ENCODE assay signal across 8 mouse cellular contexts in the genomic region with DNA sequence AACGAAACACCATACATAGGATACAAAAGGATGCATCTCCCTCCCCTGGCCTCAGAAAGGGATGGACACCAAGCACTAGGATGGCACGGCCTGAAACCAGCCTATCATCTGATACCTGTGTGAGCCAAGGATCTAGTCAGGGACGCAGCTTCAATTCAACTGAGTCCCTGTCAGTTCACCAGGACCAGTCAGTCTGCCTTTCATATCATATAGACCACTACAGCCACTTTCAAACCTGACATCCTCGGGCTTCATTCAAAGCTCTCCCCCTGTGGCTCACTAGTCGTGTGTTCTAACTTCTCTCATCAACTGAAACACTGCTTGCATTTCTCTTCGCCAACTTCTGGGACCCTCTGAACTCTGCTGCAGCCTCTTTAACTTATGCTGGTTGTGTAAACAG. TPM values are rescaled to one million over a fixed set of nuclear protein-coding genes. Genes with fewer than 3 reads are reported as not detected.
DNase-seq lines count a peak whose midpoint lies in the region; ATAC-seq and TF ChIP-seq lines count a peak whose summit lies in the region.

No protein-coding gene starts in this region.

- peaks cover 49% of the 10 kb centered on the region for H3K79me2 ChIP-seq in myocyte (ENCODE audit: control insufficient read depth, insufficient read depth)

- peak overlapping the region; percentile 11; the same call in 1 of the 2 replicates for H3K9ac ChIP-seq in kidney, embryonic 15.5 days
- H3K9ac ChIP-seq in embryonic facial prominence, embryonic 14.5 days (ENCODE audit: low read depth, low read length): peak overlapping the region; percentile 52
- H3K9ac ChIP-seq in intestine, embryonic 14.5 days (ENCODE audit: low read length): peak overlapping the region; percentile 97

- TF ChIP-seq POLR2A in myocyte (IDR thresholded peaks at IDR 0.05; ENCODE audit: insufficient read length, low read depth): no peak

- H3K36me3 ChIP-seq in kidney, embryonic 15.5 days: peaks cover 27% of the 10 kb centered on the region
- peaks cover 18% of the 10 kb centered on the region for H3K36me3 ChIP-seq in embryonic facial prominence, embryonic 14.5 days (ENCODE audit: control insufficient read depth, insufficient read depth, low read length)
- H3K36me3 ChIP-seq in intestine, embryonic 14.5 days (ENCODE audit: control insufficient read depth, insufficient read depth, low read length): peaks cover 23% of the 10 kb centered on the region
- no peaks in the 10 kb centered on the region for H3K36me3 ChIP-seq in myocyte (ENCODE audit: control insufficient read depth, insufficient read depth)

- no peak for DNase-seq in kidney, postnatal 10 days
- no peak for DNase-seq in embryonic facial prominence, embryonic 14.5 days (ENCODE audit: low spot score)
- DNase-seq in intestine, embryonic 14.5 days (ENCODE audit: low spot score): no peak
- no peak for DNase-seq in Muller cell, postnatal 12 days (ENCODE audit: inconsistent ontology term)
- DNase-seq in layer of hippocampus, adult 9-11 months: no peak
- no peak for DNase-seq in kidney, adult 8-10 months

- H3K4me2 ChIP-seq in kidney, embryonic 15.5 days: peak overlapping the region; percentile 61
- H3K4me2 ChIP-seq in embryonic facial prominence, embryonic 14.5 days (ENCODE audit: low read depth, low read length): peak overlapping the region; percentile 56
- peak overlapping the region; percentile 65 for H3K4me2 ChIP-seq in intestine, embryonic 14.5 days (ENCODE audit: low read length)
- H3K4me2 ChIP-seq in myocyte (ENCODE audit: low read depth): peak overlapping the region; percentile 80

- peak overlapping the region; percentile 99 for H3K4me3 ChIP-seq in kidney, embryonic 15.5 days (replicated peaks)
- H3K4me3 ChIP-seq in embryonic facial prominence, embryonic 14.5 days (ENCODE audit: low read depth, low read length): peak overlapping the region; percentile 80
- peak overlapping the region; percentile 77 for H3K4me3 ChIP-seq in intestine, embryonic 14.5 days (ENCODE audit: low read depth, low read length)
- peak overlapping the region; percentile 41 for H3K4me3 ChIP-seq in myocyte

- H3K27ac ChIP-seq in kidney, embryonic 15.5 days: no peak overlapping the region
- H3K27ac ChIP-seq in embryonic facial prominence, embryonic 14.5 days (replicated peaks; ENCODE audit: low read depth, low read length): no peak overlapping the region; the same call in 1 of the 2 replicates
- H3K27ac ChIP-seq in intestine, embryonic 14.5 days (ENCODE audit: low read depth): no peak overlapping the region

- H3K27me3 ChIP-seq in kidney, embryonic 15.5 days: no peaks in the 10 kb centered on the region
- H3K27me3 ChIP-seq in embryonic facial prominence, embryonic 14.5 days (replicated peaks; ENCODE audit: control insufficient read depth, insufficient read depth, low read length): no peaks in the 10 kb centered on the region
- no peaks in the 10 kb centered on the region for H3K27me3 ChIP-seq in intestine, embryonic 14.5 days (replicated peaks; ENCODE audit: control insufficient read depth, insufficient read depth, low read length)
- no peaks in the 10 kb centered on the region for H3K27me3 ChIP-seq in myocyte (ENCODE audit: control insufficient read depth, insufficient read depth, insufficient read length)

- no peak overlapping the region for H3ac ChIP-seq in myocyte (ENCODE audit: control insufficient read depth, insufficient read length)

- no peaks in the 10 kb centered on the region for H3K9me3 ChIP-seq in kidney, embryonic 15.5 days (replicated peaks)
- no peaks in the 10 kb centered on the region for H3K9me3 ChIP-seq in embryonic facial prominence, embryonic 14.5 days (ENCODE audit: control insufficient read depth, low read length)
- no peaks in the 10 kb centered on the region for H3K9me3 ChIP-seq in intestine, embryonic 14.5 days (ENCODE audit: control insufficient read depth, low read length)

- no peak for ATAC-seq in kidney, embryonic 15.5 days (replicated peaks; ENCODE audit: low FRiP score)
- ATAC-seq in embryonic facial prominence, embryonic 14.5 days (ENCODE audit: low read depth): no peak
- ATAC-seq in intestine, embryonic 14.5 days (replicated peaks; ENCODE audit: low FRiP score, low TSS enrichment, low read depth): no peak

- WGBS in kidney, embryonic 15.5 days: 73% methylated on average over 6 of the region's 6 CpGs
- 82% methylated on average over 6 of the region's 6 CpGs for WGBS in embryonic facial prominence, embryonic 14.5 days
- WGBS in intestine, embryonic 14.5 days: 77% methylated on average over 6 of the region's 6 CpGs

- H3K4me1 ChIP-seq in kidney, embryonic 15.5 days: peaks cover 20% of the 10 kb centered on the region
- H3K4me1 ChIP-seq in embryonic facial prominence, embryonic 14.5 days (ENCODE audit: control insufficient read depth, insufficient read depth, low read length): peaks cover 6% of the 10 kb centered on the region
- peaks cover 15% of the 10 kb centered on the region; the same call in 1 of the 2 replicates for H3K4me1 ChIP-seq in intestine, embryonic 14.5 days (replicated peaks; ENCODE audit: control insufficient read depth, insufficient read depth, low read length)

TF ChIP-seq in myocyte, 11 proteins besides CTCF, POLR2A, EP300 and RAD21:
- TF ChIP-seq CEBPB (IDR thresholded peaks at IDR 0.05; ENCODE audit: insufficient read depth, poor library complexity, severe bottlenecking) (no peak), SRF (IDR thresholded peaks at IDR 0.05; ENCODE audit: control insufficient read depth, insufficient read length, low read depth) (no peak), TCF12 (IDR thresholded peaks at IDR 0.05; ENCODE audit: insufficient read depth, poor library complexity, severe bottlenecking) (no peak), MAX (IDR thresholded peaks at IDR 0.05; ENCODE audit: low read depth) (no peak), USF1 (IDR thresholded peaks at IDR 0.05; ENCODE audit: low read depth) (no peak), MYOG (IDR thresholded peaks at IDR 0.05; ENCODE audit: control insufficient read depth in 1 of 3, insufficient read depth in 1 of 3, insufficient read length in 2 of 3, low read depth in 2 of 3) (no peak), POLR2AphosphoS2 (IDR thresholded peaks at IDR 0.05; ENCODE audit: insufficient read length, low read depth) (no peak), REST (IDR thresholded peaks at IDR 0.05; ENCODE audit: insufficient read depth, insufficient read length) (no peak), E2F4 (IDR thresholded peaks at IDR 0.05; ENCODE audit: insufficient read depth) (no peak), TCF3 (IDR thresholded peaks at IDR 0.05; ENCODE audit: insufficient read length, low read depth) (no peak), MYOD1 (IDR thresholded peaks at IDR 0.05; ENCODE audit: control insufficient read depth in 1 of 3, insufficient read length in 2 of 3, low read depth in 2 of 3) (no peak)

RNA-seq across cellular contexts. Expression of gene Zfp869, which starts 4.8 kb away (rescaled TPM):
- 28.7 and 30.9 TPM in 2 replicates for polyA plus RNA-seq in kidney, embryonic 15.5 days (2015; fragmentation: Nextera tagmentation; extraction: Ambion mirVana)
- polyA plus RNA-seq in embryonic facial prominence, embryonic 14.5 days (2014; fragmentation: Nextera tagmentation; extraction: Ambion mirVana): 24.7 and 30.1 TPM in 2 replicates
- polyA plus RNA-seq in intestine, embryonic 14.5 days (2014; fragmentation: Nextera tagmentation; extraction: Ambion mirVana): 28.2 and 28.3 TPM in 2 replicates
- polyA plus RNA-seq in myocyte (2012; fragmentation: generic; extraction: Trizol): 5.4 TPM

RNA-seq across cellular contexts. Expression of gene Zfp963, which starts 34.4 kb away (rescaled TPM):
- 5.7 and 5.8 TPM in 2 replicates for polyA plus RNA-seq in kidney, embryonic 15.5 days (2015; fragmentation: Nextera tagmentation; extraction: Ambion mirVana)
- 6.4 and 8.3 TPM in 2 replicates for polyA plus RNA-seq in embryonic facial prominence, embryonic 14.5 days (2014; fragmentation: Nextera tagmentation; extraction: Ambion mirVana)
- 5.6 and 5.8 TPM in 2 replicates for polyA plus RNA-seq in intestine, embryonic 14.5 days (2014; fragmentation: Nextera tagmentation; extraction: Ambion mirVana)
- polyA plus RNA-seq in myocyte (2012; fragmentation: generic; extraction: Trizol): 0.97 TPM

RNA-seq across cellular contexts. Expression of gene Gm20422, which starts 59.3 kb away (rescaled TPM):
- 1.8 TPM in 1 of 2 replicates, not detected in the other for polyA plus RNA-seq in kidney, embryonic 15.5 days (2015; fragmentation: Nextera tagmentation; extraction: Ambion mirVana)
- polyA plus RNA-seq in embryonic facial prominence, embryonic 14.5 days (2014; fragmentation: Nextera tagmentation; extraction: Ambion mirVana): 0.22 and 0.43 TPM in 2 replicates
- 0.73 and 1.3 TPM in 2 replicates for polyA plus RNA-seq in intestine, embryonic 14.5 days (2014; fragmentation: Nextera tagmentation; extraction: Ambion mirVana)
- 0.13 TPM for polyA plus RNA-seq in myocyte (2012; fragmentation: generic; extraction: Trizol)

Comparison
In these comparisons a context has a peak if more than half of its experiments do, and no peak if none do; other contexts are left out.
1. H3K4me3 ChIP-seq: peak in every context shown above with its lines; median percentile 99 in kidney, embryonic 15.5 days; 80 in embryonic facial prominence, embryonic 14.5 days; 77 in intestine, embryonic 14.5 days; 41 in myocyte.
2. H3K9ac ChIP-seq: peak in every context shown above with its lines; median percentile 97 in intestine, embryonic 14.5 days; 52 in embryonic facial prominence, embryonic 14.5 days; 11 in kidney, embryonic 15.5 days.